Mouse (Mus musculus): ENCODE measurements around the gene Avpr1b. TPM values are rescaled to one million over a fixed set of nuclear protein-coding genes. Genes with fewer than 3 reads are reported as not detected.

The Avpr1b gene
- total RNA-seq, 1 experiment from 2014 or later: not detected

DNA sequence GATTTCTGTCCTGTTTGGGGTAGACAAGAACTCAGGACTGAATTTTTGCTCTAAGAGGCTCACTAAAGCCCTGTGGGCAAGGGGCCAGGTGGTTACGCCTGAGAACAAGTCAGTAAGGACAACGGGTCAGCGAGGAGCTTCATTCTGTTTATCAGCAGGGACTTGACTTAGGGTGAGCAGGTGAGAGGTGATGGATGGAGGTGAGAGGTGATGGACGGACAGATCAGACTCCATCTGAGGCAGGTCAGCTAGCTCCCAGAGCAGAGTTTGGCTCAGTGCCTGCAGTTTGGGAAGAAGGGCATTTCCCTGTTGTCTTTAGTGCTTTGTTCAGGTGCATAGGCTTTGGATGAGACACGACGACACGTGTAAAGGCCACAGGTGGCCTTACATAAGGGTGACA is 20.3 kb downstream of the Avpr1b start:
- no peak for DNase-seq

DNA sequence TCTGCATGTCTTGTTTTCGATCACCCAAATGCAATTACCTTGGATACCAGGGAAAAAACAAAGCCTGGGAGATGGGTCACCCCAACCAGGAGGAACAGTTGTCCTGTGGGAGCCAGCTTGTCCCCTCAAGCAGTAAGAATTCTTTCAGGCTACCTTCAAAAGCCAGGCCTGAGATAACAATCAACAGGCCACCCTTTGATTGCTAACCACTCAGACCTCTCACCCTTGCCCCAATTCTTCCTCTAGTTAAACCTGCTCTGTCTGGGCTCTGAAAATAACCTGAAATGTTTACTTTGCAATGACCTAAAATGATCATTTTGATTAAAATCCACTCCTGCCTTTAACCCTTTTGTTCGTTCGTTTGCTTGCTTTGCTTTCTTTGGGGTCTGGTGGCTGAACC is 24.6 kb downstream of the Avpr1b start:
- DNase-seq: no peak

GRCm38 (mm10) chr1:131624175-131624835 is 25.3 kb downstream of the Avpr1b start:
- no peak for DNase-seq

- no peak for DNase-seq
Measured at GRCm38 (mm10) chr1:131626200-131626599, 27.2 kb downstream of the Avpr1b start.

DNA sequence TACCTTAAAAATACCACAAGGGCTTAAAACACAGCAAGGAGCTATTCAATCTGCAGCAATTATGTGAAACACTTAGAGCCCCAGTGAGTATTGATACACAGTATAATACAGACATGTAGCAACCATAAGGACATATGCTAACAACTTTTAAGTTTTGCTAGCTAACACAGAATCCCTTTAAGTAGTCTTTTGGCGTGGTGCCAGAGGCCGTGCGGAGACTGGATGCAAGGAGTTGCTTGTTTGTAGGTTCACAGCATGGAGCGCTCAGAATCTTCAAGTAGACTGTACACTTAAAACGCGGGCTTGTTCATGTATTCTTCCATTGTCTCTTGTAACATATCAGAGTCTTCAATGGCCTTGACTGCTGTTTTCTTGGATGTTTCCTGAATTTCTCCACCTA is 33.2 kb downstream of the Avpr1b start:
- peak; percentile 3 for DNase-seq

- DNase-seq: no peak
Measured at GRCm38 (mm10) chr1:131634495-131634894, 35.5 kb downstream of the Avpr1b start.

GRCm38 (mm10) chr1:131637791-131638540 is 38.9 kb downstream of the Avpr1b start, which contains the start of gene Ctse:
TSS of gene Ctse (plus strand) at chr1:131638306.
- DNase-seq: no peak

DNA sequence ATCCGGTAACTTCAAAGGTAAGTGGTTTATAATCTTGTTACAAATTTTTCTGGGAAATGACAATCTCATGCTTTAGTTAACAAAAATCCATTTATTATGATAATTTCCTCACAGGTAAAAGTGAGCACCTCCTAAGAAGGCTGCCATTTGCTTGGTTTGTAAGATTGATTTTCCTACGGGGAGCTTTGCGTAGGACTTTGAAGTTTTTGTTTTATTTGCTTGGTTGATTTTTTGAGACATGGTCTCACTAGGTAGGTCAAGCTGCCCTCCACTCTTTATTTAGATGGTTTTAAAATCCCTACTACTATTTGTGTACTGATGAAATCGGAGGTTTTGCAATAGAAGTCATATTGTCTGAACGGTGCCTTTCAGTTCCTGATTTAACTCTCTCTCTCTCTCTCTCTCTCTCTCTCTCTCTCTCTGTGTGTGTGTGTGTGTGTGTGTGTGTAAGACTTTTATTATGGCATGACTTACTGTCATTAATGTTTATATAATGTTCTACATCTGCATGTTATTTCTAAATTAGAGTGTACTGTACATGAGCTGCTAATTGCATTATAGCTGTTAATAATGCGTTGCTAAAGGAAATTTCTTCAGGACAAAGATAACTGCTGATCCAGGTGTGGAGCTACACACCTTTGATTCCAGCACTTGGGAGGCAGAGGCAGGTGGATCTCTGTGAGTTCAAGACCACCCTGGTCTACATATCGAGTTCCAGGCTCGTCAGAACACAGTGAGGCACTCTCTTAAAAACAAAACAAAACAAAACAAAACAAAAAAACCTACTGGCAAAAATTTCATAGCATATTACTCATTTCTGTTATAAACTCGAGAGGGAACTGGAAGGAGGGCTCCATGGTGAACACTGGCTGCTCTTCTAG is 39.7 kb downstream of the Avpr1b start:
- no peak for DNase-seq

DNA sequence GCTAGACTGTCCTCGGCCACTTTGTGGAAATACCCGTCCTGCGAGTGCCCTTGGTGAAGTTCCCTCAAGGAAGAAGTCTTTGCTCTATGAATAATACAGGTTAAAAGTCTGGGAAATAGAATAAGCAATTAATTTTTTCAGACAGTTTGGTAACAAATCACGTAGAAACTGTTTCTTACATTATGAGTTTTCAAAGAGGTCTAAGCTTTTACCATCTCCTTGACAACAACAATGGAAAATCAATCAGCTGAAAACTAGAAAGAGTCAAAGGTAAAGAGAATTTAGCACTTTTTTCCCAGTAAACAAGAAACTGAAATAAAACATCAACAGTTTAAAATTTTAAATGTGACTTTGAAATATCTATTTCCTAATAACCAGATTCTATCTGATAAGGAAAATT is 41.0 kb downstream of the Avpr1b start:
- no peak for DNase-seq

DNA sequence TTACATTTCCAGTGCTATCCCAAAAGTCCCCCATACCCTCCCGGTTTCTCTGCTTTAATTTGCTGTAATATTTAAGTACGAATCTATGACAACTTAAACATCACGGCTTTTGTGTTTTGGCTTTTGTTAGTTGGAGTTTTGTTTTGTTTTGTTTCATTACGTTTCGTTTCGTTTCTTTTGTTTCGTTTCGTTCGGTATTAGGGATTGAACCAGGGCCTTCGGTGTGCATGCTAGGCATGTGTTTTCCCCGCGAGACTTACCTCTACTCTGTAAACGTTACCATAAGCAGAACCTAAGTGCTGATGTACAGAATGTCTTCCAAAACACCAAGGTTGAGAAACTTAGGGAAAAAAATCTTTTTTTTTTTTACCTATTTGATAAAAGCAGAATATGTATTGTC is 42.5 kb downstream of the Avpr1b start:
- DNase-seq: no peak

DNA sequence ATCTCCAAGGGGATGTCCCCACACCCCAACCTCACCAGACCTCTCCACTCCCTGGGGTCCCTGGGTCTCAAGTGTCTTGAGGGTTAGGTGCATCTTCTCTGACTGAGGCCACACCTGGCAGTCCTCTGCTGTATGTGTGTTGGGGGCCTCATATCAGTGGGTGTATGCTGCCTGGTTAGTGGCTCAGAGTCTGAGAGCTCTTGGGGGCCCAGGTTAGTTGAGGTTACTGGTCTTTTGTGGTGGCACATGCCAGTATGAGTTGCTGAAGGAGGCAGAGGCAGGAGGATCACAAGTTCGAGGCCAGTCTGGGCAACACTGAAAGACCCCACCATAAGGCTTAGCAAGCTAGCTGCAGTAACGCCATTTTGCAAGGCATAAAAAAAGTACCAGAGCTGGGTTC is 43.2 kb downstream of the Avpr1b start:
- DNase-seq: no peak

- DNase-seq: no peak
Measured at GRCm38 (mm10) chr1:131652670-131653443, 53.8 kb downstream of the Avpr1b start.

DNA sequence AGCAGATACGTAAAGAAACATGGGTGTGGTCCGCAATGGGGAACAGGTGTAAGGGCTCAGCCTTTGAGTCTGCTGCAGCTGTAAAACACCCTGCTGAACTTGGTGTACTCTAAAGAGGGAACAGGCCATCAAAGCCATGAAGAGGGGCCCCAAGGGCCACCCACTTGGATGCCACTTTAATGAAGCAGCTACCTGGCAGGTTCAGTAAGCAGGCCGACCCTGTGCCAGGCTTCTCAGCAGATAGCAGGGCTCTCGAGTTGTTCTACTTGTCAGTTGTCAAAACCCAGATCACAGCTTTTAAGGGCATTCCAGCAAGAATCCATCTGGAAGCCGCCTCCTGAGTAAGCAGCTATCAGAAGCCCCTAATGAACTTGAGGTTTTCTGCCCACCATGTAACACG is 56.6 kb downstream of the Avpr1b start:
- no peak for DNase-seq

GRCm38 (mm10) chr1:131657945-131658354 is 58.9 kb downstream of the Avpr1b start:
- peak; percentile 90 for DNase-seq

GRCm38 (mm10) chr1:131659512-131660085 is 60.6 kb downstream of the Avpr1b start:
- no peak for DNase-seq

- DNase-seq: no peak
Measured at GRCm38 (mm10) chr1:131660266-131660665, 61.2 kb downstream of the Avpr1b start.

- no peak for DNase-seq
Measured at GRCm38 (mm10) chr1:131660716-131661472, 61.9 kb downstream of the Avpr1b start.

Measured in adrenal gland, postnatal 25 days (tissue).